Mouse (Mus musculus): ENCODE results near the gene Limk1. TPM values are rescaled to one million over a fixed set of nuclear protein-coding genes. Genes with fewer than 3 reads are reported as not detected.

The Limk1 gene
- 10 to 100 TPM; 13.5 to 14.9 TPM for total RNA-seq (2021)

- DNase-seq, result no peak
Measured at GRCm38 (mm10) chr5:134688086-134688717, at the start of gene Limk1. Gene Limk1, minus strand, starts transcription at chr5:134688598.

GRCm38 (mm10) chr5:134734920-134735319, 46.5 kb upstream of the Limk1 start:
- no peak for DNase-seq

GRCm38 (mm10) chr5:134734072-134734471, 45.7 kb upstream of the Limk1 start:
- DNase-seq, result no peak

- no peak for DNase-seq
Measured at GRCm38 (mm10) chr5:134733241-134733640, 44.8 kb upstream of the Limk1 start.

- no peak for DNase-seq
Measured at GRCm38 (mm10) chr5:134729124-134729523, 40.7 kb upstream of the Limk1 start.

- no peak for DNase-seq
Measured at GRCm38 (mm10) chr5:134728535-134728934, 40.1 kb upstream of the Limk1 start.

GRCm38 (mm10) chr5:134727001-134727639, 38.7 kb upstream of the Limk1 start:
- no peak for DNase-seq

GRCm38 (mm10) chr5:134725299-134725698, 36.9 kb upstream of the Limk1 start:
- no peak for DNase-seq

- DNase-seq, result no peak
Measured at GRCm38 (mm10) chr5:134720058-134720457, 31.7 kb upstream of the Limk1 start.

GRCm38 (mm10) chr5:134711076-134711475, 22.7 kb upstream of the Limk1 start:
- DNase-seq, result no peak

GRCm38 (mm10) chr5:134709275-134709674, 20.9 kb upstream of the Limk1 start:
- DNase-seq, result no peak

GRCm38 (mm10) chr5:134704157-134704556, 15.8 kb upstream of the Limk1 start:
- peak; percentile 82 for DNase-seq

GRCm38 (mm10) chr5:134695539-134695938, 7.1 kb upstream of the Limk1 start:
- no peak for DNase-seq

- DNase-seq, result no peak
Measured at GRCm38 (mm10) chr5:134695082-134695481, 6.7 kb upstream of the Limk1 start.

GRCm38 (mm10) chr5:134692704-134693103, 4.3 kb upstream of the Limk1 start:
- DNase-seq, result no peak

- peak; percentile 99 for DNase-seq
Measured at GRCm38 (mm10) chr5:134688718-134689284, 403 bp upstream of the Limk1 start.

GRCm38 (mm10) chr5:134687187-134687586, 1.2 kb downstream of the Limk1 start:
- no peak for DNase-seq

- DNase-seq, result no peak
Measured at GRCm38 (mm10) chr5:134686541-134686940, 1.9 kb downstream of the Limk1 start.

GRCm38 (mm10) chr5:134684398-134684797, 4.0 kb downstream of the Limk1 start:
- DNase-seq, result no peak

GRCm38 (mm10) chr5:134683813-134684212, 4.6 kb downstream of the Limk1 start:
- DNase-seq, result no peak

- no peak for DNase-seq
Measured at GRCm38 (mm10) chr5:134680238-134680637, 8.2 kb downstream of the Limk1 start.

GRCm38 (mm10) chr5:134678827-134679546, 9.4 kb downstream of the Limk1 start:
- DNase-seq, result peak; percentile 32

GRCm38 (mm10) chr5:134678031-134678430, 10.4 kb downstream of the Limk1 start:
- peak; percentile 46 for DNase-seq
